Mouse (Mus musculus) liver, adult 2 months (tissue): ENCODE results near the gene Kcnq2.

ENCODE experiments used
- CTCF ChIP-seq: fragments of 200-500 bp; IDR thresholded peaks from 2 replicates; pipeline ENCODE4 v1.5.1; 2011; ENCODE audit warnings: low read depth, low read length, control low read depth
- POLR2A ChIP-seq: fragments of 200-500 bp; IDR thresholded peaks from 2 replicates; pipeline ENCODE4 v1.6.1; 2011; ENCODE audit warnings: low read length, control low read depth; ENCODE audit not compliant: insufficient read depth; ENCODE audit errors: extremely low read depth

GRCm38 (mm10) chr2:181139641-181140193 is 4.6 kb upstream of the Kcnq2 start:
- TF ChIP-seq CTCF (no peak), POLR2A (no peak)
